Mouse (Mus musculus) myocyte (in vitro differentiated cells): ENCODE measurements around the gene Camk2b. TPM values are rescaled to one million over a fixed set of nuclear protein-coding genes. Genes with fewer than 3 reads are reported as not detected.

Experiments used
- H3K27me3 ChIP-seq: one replicate; pipeline ENCODE4 v1.6.1; 2011; ENCODE audit not compliant: control insufficient read depth, insufficient read depth, insufficient read length
- H3K36me3 ChIP-seq: one replicate; pipeline ENCODE4 v1.6.1; 2011; ENCODE audit not compliant: control insufficient read depth, insufficient read depth
- H3K4me2 ChIP-seq: one replicate; pipeline ENCODE4 v1.6.1; 2011; ENCODE audit warnings: low read depth, control low read depth
- H3K4me3 ChIP-seq: one replicate; pipeline ENCODE4 v1.5.1; 2011; ENCODE audit warnings: mild to moderate bottlenecking, control low read depth, moderate library complexity
- H3K79me2 ChIP-seq: one replicate; pipeline ENCODE4 v1.6.1; 2011; ENCODE audit not compliant: control insufficient read depth, insufficient read depth
- H3ac ChIP-seq: one replicate; pipeline ENCODE4 v1.6.1; 2011; ENCODE audit not compliant: control insufficient read depth, insufficient read length
- CEBPB ChIP-seq: IDR thresholded peaks from 2 replicates; pipeline ENCODE4 v1.6.1; 2011; ENCODE audit warnings: mild to moderate bottlenecking, moderate library complexity; ENCODE audit not compliant: poor library complexity, insufficient read depth, severe bottlenecking
- E2F4 ChIP-seq: IDR thresholded peaks from one replicate; pipeline ENCODE4 v1.6.1; 2011; ENCODE audit warnings: mild to moderate bottlenecking, control low read depth, moderate library complexity; ENCODE audit not compliant: insufficient read depth
- MAX ChIP-seq: IDR thresholded peaks from one replicate; pipeline ENCODE4 v1.6.1; 2011; ENCODE audit warnings: low read depth, mild to moderate bottlenecking, control low read depth
- MYOD1 ChIP-seq, 3 experiments: IDR thresholded peaks; one replicate each; pipeline ENCODE4 v1.6.1; 2011; ENCODE audit warnings: control low read depth in 2 of 3, low read depth in 2 of 3, mild to moderate bottlenecking in 2 of 3, moderate library complexity in 1 of 3; ENCODE audit not compliant: insufficient read length in 2 of 3, control insufficient read depth in 1 of 3
- MYOG ChIP-seq, 3 experiments: IDR thresholded peaks; one replicate each; pipeline ENCODE4 v1.6.1; 2011; ENCODE audit warnings: control low read depth in 2 of 3, low read depth in 2 of 3, mild to moderate bottlenecking in 2 of 3; ENCODE audit not compliant: insufficient read length in 2 of 3, control insufficient read depth in 1 of 3, insufficient read depth in 1 of 3
- POLR2A ChIP-seq: IDR thresholded peaks from one replicate; pipeline ENCODE4 v1.6.1; 2011; ENCODE audit warnings: low read depth, mild to moderate bottlenecking, control low read depth, moderate library complexity; ENCODE audit not compliant: insufficient read length
- POLR2AphosphoS2 ChIP-seq: IDR thresholded peaks from one replicate; pipeline ENCODE4 v1.6.1; 2011; ENCODE audit warnings: low read depth, control low read depth; ENCODE audit not compliant: insufficient read length
- REST ChIP-seq: IDR thresholded peaks from one replicate; pipeline ENCODE4 v1.6.1; 2011; ENCODE audit warnings: mild to moderate bottlenecking, control low read depth, moderate library complexity; ENCODE audit not compliant: insufficient read depth, insufficient read length
- SRF ChIP-seq: IDR thresholded peaks from one replicate; pipeline ENCODE4 v1.6.1; 2011; ENCODE audit warnings: low read depth; ENCODE audit not compliant: control insufficient read depth, insufficient read length
- TCF12 ChIP-seq: IDR thresholded peaks from one replicate; pipeline ENCODE4 v1.6.1; 2011; ENCODE audit warnings: mild to moderate bottlenecking, control low read depth; ENCODE audit not compliant: poor library complexity, insufficient read depth, severe bottlenecking
- TCF3 ChIP-seq: IDR thresholded peaks from one replicate; pipeline ENCODE4 v1.6.1; 2011; ENCODE audit warnings: low read depth, control low read depth; ENCODE audit not compliant: insufficient read length
- USF1 ChIP-seq: IDR thresholded peaks from one replicate; pipeline ENCODE4 v1.6.1; 2011; ENCODE audit warnings: low read depth, mild to moderate bottlenecking, control low read depth, moderate library complexity
- polyA plus RNA-seq: library from polyadenylated mRNA; unstranded; fragments of >200 nt; fragmentation: generic; extraction: Trizol; gene quantifications from one replicate; pipeline ENCODE4 v1.2.1, GENCODE M21; 2012; ENCODE audit warnings: missing spikeins

Camk2b gene
- polyA plus RNA-seq, 1 experiment, result 1.5 TPM

- Histone ChIP-seq H3K79me2 (no peaks in the 10 kb centered on the region), H3K27me3 (peaks cover 12% of the 10 kb centered on the region), H3ac (no peak overlapping the region), H3K4me3 (no peak overlapping the region), H3K4me2 (peak overlapping the region; percentile 57), H3K36me3 (no peaks in the 10 kb centered on the region)
- no peak for TF ChIP-seq CEBPB
- no peak for TF ChIP-seq USF1
- TF ChIP-seq MYOD1 (IDR thresholded peaks at IDR 0.05; ENCODE audit: control insufficient read depth in 1 of 3, insufficient read length in 2 of 3, low read depth in 2 of 3), result no peak
- no peak for TF ChIP-seq MAX
- no peak for TF ChIP-seq MYOG (IDR thresholded peaks at IDR 0.05; ENCODE audit: control insufficient read depth in 1 of 3, insufficient read depth in 1 of 3, insufficient read length in 2 of 3, low read depth in 2 of 3)
- TF ChIP-seq SRF, result no peak
- TF ChIP-seq REST, result no peak
- TF ChIP-seq E2F4, result no peak
- no peak for TF ChIP-seq TCF3
- no peak for TF ChIP-seq TCF12
- TF ChIP-seq POLR2A, result no peak
- TF ChIP-seq POLR2AphosphoS2, result no peak
These were observed 28.5 kb downstream of the Camk2b start for GRCm38 (mm10) chr11:6037686-6038085.

DNA sequence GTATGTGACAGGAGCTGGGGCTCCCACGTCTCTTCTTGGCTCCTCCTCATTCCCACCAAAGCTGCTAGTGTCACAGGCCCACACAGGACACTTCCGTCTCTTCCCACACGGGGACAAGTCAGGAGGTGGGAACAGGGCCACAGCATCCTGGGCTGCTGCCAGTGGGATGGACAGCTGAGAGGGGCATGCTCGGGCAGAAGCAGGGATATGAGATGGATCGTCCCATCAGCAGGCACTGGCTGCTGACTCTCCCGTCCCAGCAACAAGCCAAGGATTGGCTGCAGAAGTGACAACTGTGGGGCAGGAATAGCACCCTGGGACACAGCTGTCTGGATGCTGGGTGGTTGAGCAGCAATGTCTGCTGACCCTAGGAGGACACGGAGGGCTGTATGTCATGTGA lies 29.0 kb downstream of the Camk2b start:
- H3K36me3 ChIP-seq, result no peaks in the 10 kb centered on the region
- H3K27me3 ChIP-seq, result peaks cover 12% of the 10 kb centered on the region
- H3K4me2 ChIP-seq, result peak overlapping the region; percentile 57
- no peak overlapping the region for H3K4me3 ChIP-seq
- no peak overlapping the region for H3ac ChIP-seq
- no peaks in the 10 kb centered on the region for H3K79me2 ChIP-seq
- TF ChIP-seq USF1 (no peak), MAX (no peak), MYOD1 (IDR thresholded peaks at IDR 0.05; ENCODE audit: control insufficient read depth in 1 of 3, insufficient read length in 2 of 3, low read depth in 2 of 3) (peak; percentile 32 to 98 (median 75)), CEBPB (no peak), SRF (no peak), REST (no peak), MYOG (IDR thresholded peaks at IDR 0.05; ENCODE audit: control insufficient read depth in 1 of 3, insufficient read depth in 1 of 3, insufficient read length in 2 of 3, low read depth in 2 of 3) (peak; percentile 89 to 98 (median 97)), TCF3 (peak; percentile 86), E2F4 (no peak), TCF12 (peak; percentile 52)

DNA sequence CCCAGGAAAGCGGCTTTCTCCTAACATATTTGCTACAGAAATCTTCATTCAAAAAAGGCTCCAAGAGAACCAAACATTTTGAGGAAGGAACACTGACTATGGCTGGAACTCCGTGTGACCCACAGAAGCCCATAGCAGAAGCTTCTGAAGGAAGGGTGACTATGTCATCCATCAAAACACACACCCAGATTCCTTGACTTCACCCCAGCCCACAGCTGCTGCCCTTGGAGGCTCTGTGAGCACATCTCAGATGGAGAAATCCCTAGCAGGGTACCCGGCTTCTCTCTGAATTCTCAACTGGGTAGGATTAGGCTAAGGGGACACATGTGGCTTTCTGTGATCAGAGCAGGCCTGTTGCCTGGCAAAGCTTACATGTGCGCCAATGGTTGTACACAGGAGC lies 29.7 kb downstream of the Camk2b start:
- TF ChIP-seq E2F4 (no peak), SRF (no peak), POLR2AphosphoS2 (no peak), MAX (no peak), MYOG (IDR thresholded peaks at IDR 0.05; ENCODE audit: control insufficient read depth in 1 of 3, insufficient read depth in 1 of 3, insufficient read length in 2 of 3, low read depth in 2 of 3) (peak in 2 of 3 experiments; percentile 18 to 38), MYOD1 (IDR thresholded peaks at IDR 0.05; ENCODE audit: control insufficient read depth in 1 of 3, insufficient read length in 2 of 3, low read depth in 2 of 3) (peak in 2 of 3 experiments; percentile 14 to 29), CEBPB (no peak)
- H3K27me3 ChIP-seq, result peaks cover 12% of the 10 kb centered on the region
- peak overlapping the region; percentile 24 for H3K4me2 ChIP-seq

DNA sequence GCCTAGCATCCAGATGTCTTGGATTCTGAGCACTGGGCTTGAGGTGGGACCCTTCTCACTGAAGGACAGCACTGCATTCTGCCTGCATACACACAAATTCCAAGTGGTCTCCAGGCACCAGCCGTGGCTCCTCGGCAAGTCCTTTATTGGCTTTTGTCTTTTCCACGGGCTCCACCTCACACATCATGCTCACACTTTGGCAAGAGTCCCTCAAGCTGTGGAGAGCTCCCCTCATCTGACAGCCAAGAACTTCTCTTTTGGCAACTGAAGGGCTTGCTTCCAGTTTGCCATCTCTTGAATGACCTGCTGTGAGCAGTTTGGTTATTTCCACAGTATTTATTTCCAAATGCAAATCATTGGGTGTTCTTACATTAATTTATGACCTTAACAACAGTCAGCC lies 30.6 kb downstream of the Camk2b start:
- Histone ChIP-seq H3K4me2 (no peak overlapping the region), H3K27me3 (peaks cover 12% of the 10 kb centered on the region), H3ac (no peak overlapping the region), H3K4me3 (no peak overlapping the region), H3K79me2 (no peaks in the 10 kb centered on the region), H3K36me3 (no peaks in the 10 kb centered on the region)
- TF ChIP-seq TCF3 (no peak), E2F4 (no peak), USF1 (no peak), SRF (no peak), MYOD1 (IDR thresholded peaks at IDR 0.05; ENCODE audit: control insufficient read depth in 1 of 3, insufficient read length in 2 of 3, low read depth in 2 of 3) (no peak), POLR2AphosphoS2 (no peak), REST (no peak), MAX (no peak), MYOG (IDR thresholded peaks at IDR 0.05; ENCODE audit: control insufficient read depth in 1 of 3, insufficient read depth in 1 of 3, insufficient read length in 2 of 3, low read depth in 2 of 3) (no peak), TCF12 (no peak), CEBPB (no peak)

More for the DNA sequence above, 29.7 kb downstream of the Camk2b start:
- Histone ChIP-seq H3K36me3 (no peaks in the 10 kb centered on the region), H3K4me3 (no peak overlapping the region), H3K79me2 (no peaks in the 10 kb centered on the region), H3ac (no peak overlapping the region)

DNA sequence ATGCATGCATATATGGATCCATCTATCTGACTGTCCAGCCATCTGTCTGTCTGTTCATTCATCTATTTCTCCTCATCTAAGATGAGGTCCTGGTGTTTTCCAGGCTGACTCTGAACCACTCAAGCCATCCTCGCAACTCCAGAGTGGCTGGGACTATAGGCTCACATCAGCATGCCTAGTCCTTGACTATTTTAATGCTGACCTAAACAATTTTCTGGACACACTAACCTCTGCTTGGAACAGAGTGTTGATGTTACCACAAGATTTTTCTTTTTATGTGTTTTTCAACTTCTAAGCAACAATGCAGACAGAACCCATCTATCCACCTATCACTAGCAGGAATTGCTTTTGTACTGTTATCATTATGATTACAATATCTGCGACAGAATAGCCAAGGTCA lies 31.4 kb downstream of the Camk2b start:
- no peak overlapping the region for H3ac ChIP-seq
- no peak overlapping the region for H3K4me2 ChIP-seq
- TF ChIP-seq MYOD1 (IDR thresholded peaks at IDR 0.05; ENCODE audit: control insufficient read depth in 1 of 3, insufficient read length in 2 of 3, low read depth in 2 of 3) (no peak), POLR2A (no peak), POLR2AphosphoS2 (no peak), TCF3 (no peak), MYOG (IDR thresholded peaks at IDR 0.05; ENCODE audit: control insufficient read depth in 1 of 3, insufficient read depth in 1 of 3, insufficient read length in 2 of 3, low read depth in 2 of 3) (no peak), REST (no peak), TCF12 (no peak), CEBPB (no peak), MAX (no peak), USF1 (no peak), SRF (no peak), E2F4 (no peak)
- no peak overlapping the region for H3K4me3 ChIP-seq
- H3K36me3 ChIP-seq, result no peaks in the 10 kb centered on the region
- peaks cover 12% of the 10 kb centered on the region for H3K27me3 ChIP-seq
- no peaks in the 10 kb centered on the region for H3K79me2 ChIP-seq
